Mouse (Mus musculus): ENCODE measurements around the gene Polr2f. TPM values are rescaled to one million over a fixed set of nuclear protein-coding genes. Genes with fewer than 3 reads are reported as not detected.

Polr2f gene
- polyA plus RNA-seq, 1 experiment from 2014 or later: 315 TPM

GRCm38 (mm10) chr15:79155572-79155971 is 14.8 kb downstream of the Polr2f start:
- WGBS: 38% methylated on average over 3 of the region's 3 CpGs
- H3K9ac ChIP-seq: no peak overlapping the region
- H3K9me3 ChIP-seq (ENCODE audit: low read depth, low read length): no peaks in the 10 kb centered on the region
- peaks cover 19% of the 10 kb centered on the region for H3K36me3 ChIP-seq (ENCODE audit: insufficient read depth)
- H3K27me3 ChIP-seq (ENCODE audit: insufficient read depth, low read length): no peaks in the 10 kb centered on the region
- no peak overlapping the region for H3K27ac ChIP-seq (ENCODE audit: low read depth)
- DNase-seq (no peak), ATAC-seq (ENCODE audit: insufficient read depth) (no peak)
- no peak overlapping the region for H3K4me3 ChIP-seq (ENCODE audit: low read depth, low read length)
- H3K4me1 ChIP-seq (ENCODE audit: insufficient read depth): no peaks in the 10 kb centered on the region
- H3K4me2 ChIP-seq: no peak overlapping the region
- no peak for TF ChIP-seq CTCF (IDR thresholded peaks at IDR 0.05; ENCODE audit: low read depth)

DNA sequence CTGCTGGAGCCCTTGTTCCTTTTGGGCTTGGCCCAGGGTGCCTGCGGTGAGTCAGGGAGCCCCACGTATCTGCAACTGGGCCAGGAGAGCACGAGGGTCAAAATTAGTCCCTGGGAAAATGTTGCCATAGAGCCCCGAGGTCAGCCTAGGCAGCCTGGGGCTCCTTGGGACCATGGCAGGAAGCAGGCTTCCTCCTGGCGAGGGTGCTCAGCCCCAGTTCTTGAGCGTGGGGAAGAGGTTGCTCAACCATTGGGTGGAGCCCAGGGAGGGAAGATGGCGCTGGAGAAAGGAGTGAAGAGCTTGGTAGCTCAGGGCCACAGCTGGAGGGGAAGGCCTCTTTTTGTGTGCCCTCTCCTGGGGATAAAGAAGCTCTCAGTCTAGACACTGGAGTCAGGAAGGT is 21.5 kb downstream of the Polr2f start:
- Histone ChIP-seq H3K27me3 (ENCODE audit: insufficient read depth, low read length) (peaks cover 47% of the 10 kb centered on the region), H3K4me1 (ENCODE audit: insufficient read depth) (no peaks in the 10 kb centered on the region), H3K36me3 (ENCODE audit: insufficient read depth) (no peaks in the 10 kb centered on the region), H3K4me3 (ENCODE audit: low read depth, low read length) (no peak overlapping the region), H3K4me2 (no peak overlapping the region), H3K9me3 (ENCODE audit: low read depth, low read length) (no peaks in the 10 kb centered on the region), H3K9ac (no peak overlapping the region), H3K27ac (ENCODE audit: low read depth) (no peak overlapping the region)
- 68% methylated on average over 7 of the region's 7 CpGs for WGBS
- TF ChIP-seq CTCF (IDR thresholded peaks at IDR 0.05; ENCODE audit: low read depth): no peak
- DNase-seq (no peak), ATAC-seq (ENCODE audit: insufficient read depth) (no peak)

- H3K9me3 ChIP-seq (ENCODE audit: low read depth, low read length): no peaks in the 10 kb centered on the region
- 39% methylated on average over 14 of the region's 14 CpGs for WGBS
- H3K36me3 ChIP-seq (ENCODE audit: insufficient read depth): no peaks in the 10 kb centered on the region
- no peak overlapping the region for H3K4me3 ChIP-seq (ENCODE audit: low read depth, low read length)
- H3K4me2 ChIP-seq: no peak overlapping the region
- no peak overlapping the region for H3K9ac ChIP-seq
- DNase-seq: no peak
- no peak overlapping the region for H3K27ac ChIP-seq (ENCODE audit: low read depth)
- no peaks in the 10 kb centered on the region for H3K4me1 ChIP-seq (ENCODE audit: insufficient read depth)
- H3K27me3 ChIP-seq (ENCODE audit: insufficient read depth, low read length): peaks cover 47% of the 10 kb centered on the region
- ATAC-seq (ENCODE audit: insufficient read depth): no peak
- peak; percentile 51 for TF ChIP-seq CTCF (IDR thresholded peaks at IDR 0.05; ENCODE audit: low read depth)
Observed at GRCm38 (mm10) chr15:79162822-79163221, 22.0 kb downstream of the Polr2f start.

DNA sequence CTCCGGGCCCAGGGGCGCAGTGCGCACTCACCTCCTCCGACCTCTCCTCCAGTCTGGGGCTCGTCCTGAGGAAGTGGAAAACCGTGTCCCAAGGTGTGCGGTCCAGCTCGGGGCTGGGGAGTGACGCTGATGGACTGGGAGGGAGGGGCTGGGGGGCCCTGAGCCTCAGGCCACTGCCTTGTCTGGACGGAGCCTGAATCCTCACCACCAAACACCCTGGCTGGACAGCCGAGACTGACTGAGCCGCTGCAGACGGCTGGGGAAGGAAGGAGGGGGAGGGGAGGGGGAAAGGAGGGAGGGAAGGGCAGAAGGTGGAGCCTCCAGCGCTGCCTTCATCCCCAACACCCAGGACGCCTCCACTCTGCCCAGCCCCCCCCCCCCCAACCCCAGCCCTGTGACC is 23.4 kb downstream of the Polr2f start:
- no peak for DNase-seq
- no peak for TF ChIP-seq CTCF (IDR thresholded peaks at IDR 0.05; ENCODE audit: low read depth)
- Histone ChIP-seq H3K4me3 (ENCODE audit: low read depth, low read length) (0 out of 2 replicates have a peak overlapping the region, but pooled peaks have one; percentile 18), H3K4me1 (ENCODE audit: insufficient read depth) (no peaks in the 10 kb centered on the region), H3K9ac (no peak overlapping the region), H3K9me3 (ENCODE audit: low read depth, low read length) (no peaks in the 10 kb centered on the region), H3K36me3 (ENCODE audit: insufficient read depth) (no peaks in the 10 kb centered on the region), H3K27ac (ENCODE audit: low read depth) (no peak overlapping the region), H3K27me3 (ENCODE audit: insufficient read depth, low read length) (peaks cover 47% of the 10 kb centered on the region), H3K4me2 (no peak overlapping the region)
- 5% methylated on average over 15 of the region's 15 CpGs for WGBS
- ATAC-seq (ENCODE audit: insufficient read depth): peak; percentile 33; the same call in 1 of the 2 replicates

GRCm38 (mm10) chr15:79165140-79165539 is 24.3 kb downstream of the Polr2f start, which contains the start of gene Sox10:
Sox10 (minus strand) TSS chr15:79165240.
- H3K36me3 ChIP-seq (ENCODE audit: insufficient read depth): no peaks in the 10 kb centered on the region
- ATAC-seq (ENCODE audit: insufficient read depth): no peak
- H3K9me3 ChIP-seq (ENCODE audit: low read depth, low read length): no peaks in the 10 kb centered on the region
- H3K4me3 ChIP-seq (ENCODE audit: low read depth, low read length): 0 out of 2 replicates have a peak within 1 kb of the TSS, but pooled peaks have one; percentile 18
- DNase-seq: no peak
- no peak for TF ChIP-seq CTCF (IDR thresholded peaks at IDR 0.05; ENCODE audit: low read depth)
- H3K9ac ChIP-seq: no peak within 1 kb of the TSS
- no peaks in the 10 kb centered on the region for H3K4me1 ChIP-seq (ENCODE audit: insufficient read depth)
- peaks cover 47% of the 10 kb centered on the region for H3K27me3 ChIP-seq (ENCODE audit: insufficient read depth, low read length)
- 55% methylated on average over 5 of the region's 5 CpGs for WGBS
- H3K27ac ChIP-seq (ENCODE audit: low read depth): no peak within 1 kb of the TSS
- H3K4me2 ChIP-seq: no peak within 1 kb of the TSS

DNA sequence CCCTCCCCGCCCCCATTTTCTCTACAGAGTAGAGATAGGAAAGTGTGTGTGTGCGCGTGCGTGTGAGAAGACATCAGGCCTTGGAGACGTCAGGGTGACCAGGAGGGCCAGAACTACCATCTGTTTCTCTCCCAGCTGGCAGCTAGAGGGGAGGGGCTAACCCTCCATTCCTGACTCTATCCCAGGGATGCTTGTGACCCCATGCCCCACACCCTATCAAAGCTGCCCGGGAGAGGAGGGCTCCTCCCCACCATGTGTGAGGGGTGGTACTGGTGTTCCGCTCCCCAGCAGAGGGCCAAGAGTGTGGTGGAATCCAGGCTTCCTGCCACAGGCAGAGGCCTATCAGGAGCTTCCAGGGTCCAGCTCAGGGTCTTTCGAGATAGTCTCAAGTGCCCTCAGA is 25.9 kb downstream of the Polr2f start:
- ATAC-seq (ENCODE audit: insufficient read depth) (no peak), DNase-seq (no peak)
- Histone ChIP-seq H3K4me2 (no peak overlapping the region), H3K27me3 (ENCODE audit: insufficient read depth, low read length) (peaks cover 46% of the 10 kb centered on the region), H3K9ac (no peak overlapping the region), H3K36me3 (ENCODE audit: insufficient read depth) (no peaks in the 10 kb centered on the region), H3K9me3 (ENCODE audit: low read depth, low read length) (no peaks in the 10 kb centered on the region), H3K4me1 (ENCODE audit: insufficient read depth) (no peaks in the 10 kb centered on the region), H3K27ac (ENCODE audit: low read depth) (no peak overlapping the region), H3K4me3 (ENCODE audit: low read depth, low read length) (no peak overlapping the region)
- TF ChIP-seq CTCF (IDR thresholded peaks at IDR 0.05; ENCODE audit: low read depth): no peak
- WGBS: 42% methylated on average over 8 of the region's 8 CpGs

GRCm38 (mm10) chr15:79176905-79177304 is 36.1 kb downstream of the Polr2f start:
- Histone ChIP-seq H3K27ac (ENCODE audit: low read depth) (no peak overlapping the region), H3K9ac (no peak overlapping the region), H3K36me3 (ENCODE audit: insufficient read depth) (no peaks in the 10 kb centered on the region), H3K27me3 (ENCODE audit: insufficient read depth, low read length) (no peaks in the 10 kb centered on the region; the same call in 1 of the 2 replicates), H3K4me1 (ENCODE audit: insufficient read depth) (no peaks in the 10 kb centered on the region), H3K9me3 (ENCODE audit: low read depth, low read length) (no peaks in the 10 kb centered on the region), H3K4me3 (ENCODE audit: low read depth, low read length) (no peak overlapping the region), H3K4me2 (no peak overlapping the region)
- no peak for TF ChIP-seq CTCF (IDR thresholded peaks at IDR 0.05; ENCODE audit: low read depth)
- ATAC-seq (ENCODE audit: insufficient read depth): no peak
- DNase-seq: no peak
- 60% methylated on average over 6 of the region's 6 CpGs for WGBS

- no peak for ATAC-seq (ENCODE audit: insufficient read depth)
- WGBS: 30% methylated on average over 10 of the region's 10 CpGs
- no peak for TF ChIP-seq CTCF (IDR thresholded peaks at IDR 0.05; ENCODE audit: low read depth)
Observed at GRCm38 (mm10) chr15:79185213-79185612, 44.4 kb downstream of the Polr2f start.

More at GRCm38 (mm10) chr15:79185213-79185612, 44.4 kb downstream of the Polr2f start:
- Histone ChIP-seq H3K4me3 (ENCODE audit: low read depth, low read length) (no peak overlapping the region), H3K27ac (ENCODE audit: low read depth) (no peak overlapping the region), H3K27me3 (ENCODE audit: insufficient read depth, low read length) (no peaks in the 10 kb centered on the region; the same call in 1 of the 2 replicates), H3K9me3 (ENCODE audit: low read depth, low read length) (no peaks in the 10 kb centered on the region), H3K9ac (no peak overlapping the region), H3K36me3 (ENCODE audit: insufficient read depth) (no peaks in the 10 kb centered on the region), H3K4me2 (no peak overlapping the region; the same call in 1 of the 2 replicates), H3K4me1 (ENCODE audit: insufficient read depth) (no peaks in the 10 kb centered on the region)
- peak; percentile 83 for DNase-seq

Measured in lung, embryonic 14.5 days (tissue).